Mouse (Mus musculus) hindbrain, embryonic 14.5 days (tissue): ENCODE results near the gene 4933434E20Rik. TPM values are rescaled to one million over a fixed set of nuclear protein-coding genes. Genes with fewer than 3 reads are reported as not detected.

Experiments used
- ATAC-seq: fragments of 200-750 bp; cut with Nextera tagmentation; 2 replicates; pipeline ENCODE4 v1.8.0; 2017; ENCODE audit warnings: moderate number of reproducible peaks, mild to moderate bottlenecking, moderate TSS enrichment, moderate library complexity; ENCODE audit not compliant: low FRiP score
- DNase-seq: peaks from one replicate; pipeline ENCODE4 v3.0.0-alpha.2; 2015; ENCODE audit warnings: low spot score
- H3K27ac ChIP-seq: fragments of 300-500 bp; sonication (generic); 2 replicates; pipeline ENCODE4 v1.5.1; 2014; ENCODE audit warnings: mild to moderate bottlenecking, moderate library complexity
- H3K27me3 ChIP-seq: fragments of 300-500 bp; sonication (generic); 2 replicates; pipeline ENCODE4 v1.6.1; 2014; ENCODE audit warnings: mild to moderate bottlenecking, low read length, mixed read lengths; ENCODE audit not compliant: control insufficient read depth, insufficient read depth
- H3K36me3 ChIP-seq: fragments of 300-500 bp; sonication (generic); replicated peaks from 2 replicates; pipeline ENCODE4 v1.6.1; 2014; ENCODE audit not compliant: control insufficient read depth, insufficient read depth
- H3K4me1 ChIP-seq: fragments of 300-500 bp; sonication (generic); replicated peaks from 2 replicates; pipeline ENCODE4 v1.6.1; 2014; ENCODE audit warnings: antibody characterized with exemption, low read length, mixed read lengths; ENCODE audit not compliant: control insufficient read depth, insufficient read depth
- H3K4me2 ChIP-seq: fragments of 300-500 bp; sonication (generic); replicated peaks from 2 replicates; pipeline ENCODE4 v1.6.1; 2014; ENCODE audit warnings: mild to moderate bottlenecking, moderate library complexity
- H3K4me3 ChIP-seq: fragments of 300-500 bp; sonication (generic); replicated peaks from 2 replicates; pipeline ENCODE4 v1.5.1; 2014; ENCODE audit warnings: mild to moderate bottlenecking, low read length
- H3K9ac ChIP-seq: fragments of 300-500 bp; sonication (generic); 2 replicates; pipeline ENCODE4 v1.6.1; 2014
- H3K9me3 ChIP-seq: fragments of 300-500 bp; sonication (generic); 2 replicates; pipeline ENCODE4 v1.6.1; 2016; ENCODE audit warnings: low read length; ENCODE audit not compliant: control insufficient read depth
- WGBS: fragments of 180-500 bp; shearing (Covaris S2); extraction: QIAGEN DNeasy Blood & Tissue Kit; methylation state at CpG from one replicate; pipeline ENCODE4 v1.1.7; 2014; 5-methylcytosine and 5-hydroxymethylcytosine counted together
- polyA plus RNA-seq: library from polyadenylated mRNA; unstranded; fragments of >200 nt; fragmentation: Nextera tagmentation; extraction: Ambion mirVana; gene quantifications from 2 replicates; pipeline ENCODE4 v1.2.1, GENCODE M21; 2014

The 4933434E20Rik gene
- polyA plus RNA-seq, 1 experiment from 2014 or later: 225 TPM

GRCm38 (mm10) chr3:90086068-90086467, 34.6 kb downstream of the 4933434E20Rik start:
- Histone ChIP-seq H3K4me1 (peaks cover 27% of the 10 kb centered on the region), H3K27ac (no peak overlapping the region), H3K4me3 (no peak overlapping the region), H3K9me3 (no peaks in the 10 kb centered on the region), H3K36me3 (peaks cover 44% of the 10 kb centered on the region), H3K27me3 (no peaks in the 10 kb centered on the region), H3K9ac (no peak overlapping the region), H3K4me2 (no peak overlapping the region)
- WGBS: 94% methylated on average over 5 of the region's 5 CpGs
- no peak for ATAC-seq
- no peak for DNase-seq

GRCm38 (mm10) chr3:90088617-90089016, 37.2 kb downstream of the 4933434E20Rik start:
- Histone ChIP-seq H3K9me3 (no peaks in the 10 kb centered on the region), H3K4me1 (peaks cover 9% of the 10 kb centered on the region), H3K36me3 (peaks cover 68% of the 10 kb centered on the region), H3K27me3 (no peaks in the 10 kb centered on the region), H3K9ac (no peak overlapping the region), H3K4me2 (no peak overlapping the region), H3K27ac (no peak overlapping the region), H3K4me3 (no peak overlapping the region)
- 92% methylated on average over 2 of the region's 2 CpGs for WGBS
- DNase-seq (no peak), ATAC-seq (no peak)

GRCm38 (mm10) chr3:90090892-90091291, 39.5 kb downstream of the 4933434E20Rik start:
- no peaks in the 10 kb centered on the region for H3K27me3 ChIP-seq
- H3K9ac ChIP-seq: no peak overlapping the region
- no peak overlapping the region for H3K27ac ChIP-seq
- 90% methylated on average over 6 of the region's 6 CpGs for WGBS
- H3K4me3 ChIP-seq: no peak overlapping the region
- H3K36me3 ChIP-seq: peaks cover 88% of the 10 kb centered on the region
- H3K4me2 ChIP-seq: no peak overlapping the region
- ATAC-seq: no peak
- no peaks in the 10 kb centered on the region for H3K4me1 ChIP-seq
- no peak for DNase-seq
- H3K9me3 ChIP-seq: no peaks in the 10 kb centered on the region

- no peak overlapping the region for H3K4me2 ChIP-seq
- H3K27ac ChIP-seq: no peak overlapping the region
- H3K4me1 ChIP-seq: no peaks in the 10 kb centered on the region
- H3K9ac ChIP-seq: no peak overlapping the region
- ATAC-seq (no peak), DNase-seq (no peak)
- H3K9me3 ChIP-seq: no peaks in the 10 kb centered on the region
- H3K36me3 ChIP-seq: peaks cover 89% of the 10 kb centered on the region
- H3K4me3 ChIP-seq: no peak overlapping the region
- WGBS: 90% methylated on average over 3 of the region's 3 CpGs
- no peaks in the 10 kb centered on the region for H3K27me3 ChIP-seq
Measured at GRCm38 (mm10) chr3:90094453-90094852, 43.0 kb downstream of the 4933434E20Rik start.

- Histone ChIP-seq H3K36me3 (peaks cover 72% of the 10 kb centered on the region), H3K9ac (no peak overlapping the region), H3K27me3 (no peaks in the 10 kb centered on the region), H3K4me2 (no peak overlapping the region), H3K4me1 (no peaks in the 10 kb centered on the region), H3K27ac (no peak overlapping the region), H3K4me3 (no peak overlapping the region), H3K9me3 (no peaks in the 10 kb centered on the region)
- DNase-seq (no peak), ATAC-seq (no peak)
- 90% methylated on average over 5 of the region's 5 CpGs for WGBS
Measured at GRCm38 (mm10) chr3:90097928-90098327, 46.5 kb downstream of the 4933434E20Rik start.

- 91% methylated on average over 3 of the region's 3 CpGs for WGBS
- DNase-seq (no peak), ATAC-seq (no peak)
- H3K4me3 ChIP-seq: no peak overlapping the region
- H3K36me3 ChIP-seq: peaks cover 46% of the 10 kb centered on the region
- no peak overlapping the region for H3K9ac ChIP-seq
- no peaks in the 10 kb centered on the region for H3K9me3 ChIP-seq
- no peaks in the 10 kb centered on the region for H3K4me1 ChIP-seq
- no peaks in the 10 kb centered on the region for H3K27me3 ChIP-seq
- no peak overlapping the region for H3K27ac ChIP-seq
- no peak overlapping the region for H3K4me2 ChIP-seq
Measured at GRCm38 (mm10) chr3:90101010-90101409, 49.6 kb downstream of the 4933434E20Rik start.

- H3K36me3 ChIP-seq: peaks cover 39% of the 10 kb centered on the region
- no peak overlapping the region for H3K4me2 ChIP-seq
- H3K9ac ChIP-seq: no peak overlapping the region
- H3K27ac ChIP-seq: no peak overlapping the region
- no peaks in the 10 kb centered on the region for H3K27me3 ChIP-seq
- DNase-seq (no peak), ATAC-seq (no peak)
- no peak overlapping the region for H3K4me3 ChIP-seq
- 100% methylated on average over 2 of the region's 2 CpGs for WGBS
- H3K4me1 ChIP-seq: no peaks in the 10 kb centered on the region
- H3K9me3 ChIP-seq: no peaks in the 10 kb centered on the region
Measured at GRCm38 (mm10) chr3:90101673-90102072, 50.2 kb downstream of the 4933434E20Rik start.

DNA sequence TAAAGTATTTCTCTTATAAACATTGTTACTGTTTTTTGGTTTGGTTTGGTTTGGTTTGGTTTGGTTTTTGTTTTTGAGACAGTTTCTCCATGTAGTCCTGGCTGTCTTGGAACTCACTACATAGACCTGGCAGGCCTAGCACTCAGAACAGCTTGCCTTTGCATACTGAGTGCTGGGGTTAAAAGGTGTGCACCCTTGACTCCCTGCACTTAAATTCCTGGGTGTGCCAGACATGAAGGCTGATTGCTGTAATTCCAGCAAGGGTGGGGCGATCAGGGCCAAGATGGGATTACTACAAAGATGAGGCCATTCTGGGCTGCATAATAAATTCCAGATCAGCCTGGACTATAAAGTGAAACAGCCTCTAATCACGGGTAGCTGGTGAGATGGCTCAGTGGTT, 50.8 kb downstream of the 4933434E20Rik start:
- no peak overlapping the region for H3K4me3 ChIP-seq
- no peaks in the 10 kb centered on the region for H3K27me3 ChIP-seq
- DNase-seq: no peak
- no peaks in the 10 kb centered on the region for H3K9me3 ChIP-seq
- 81% methylated on average over 2 of the region's 2 CpGs for WGBS
- no peak overlapping the region for H3K9ac ChIP-seq
- H3K27ac ChIP-seq: no peak overlapping the region
- no peak overlapping the region for H3K4me2 ChIP-seq
- H3K4me1 ChIP-seq: no peaks in the 10 kb centered on the region
- no peak for ATAC-seq
- H3K36me3 ChIP-seq: peaks cover 39% of the 10 kb centered on the region

DNA sequence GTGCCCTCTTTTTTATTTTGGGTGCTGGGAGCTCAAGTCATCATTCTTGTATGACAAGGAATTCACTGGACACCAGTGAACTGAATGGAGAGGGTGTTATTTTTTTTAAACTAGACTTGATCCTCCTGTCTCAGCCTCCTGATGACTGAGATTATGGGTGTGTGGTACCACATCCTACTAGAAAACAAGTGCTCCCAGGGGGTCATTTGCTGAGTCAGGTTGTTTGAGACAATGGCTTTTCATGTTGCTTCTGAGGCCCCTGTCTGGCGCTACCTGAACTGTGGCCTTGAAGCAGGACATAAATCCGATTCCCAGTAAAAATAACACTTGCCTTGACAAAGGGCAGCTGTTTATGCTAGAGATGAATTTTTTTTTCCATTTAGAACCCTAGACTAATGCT, 51.7 kb downstream of the 4933434E20Rik start:
- no peak for DNase-seq
- Histone ChIP-seq H3K9ac (no peak overlapping the region), H3K4me2 (no peak overlapping the region), H3K4me1 (no peaks in the 10 kb centered on the region), H3K27ac (no peak overlapping the region), H3K9me3 (no peaks in the 10 kb centered on the region), H3K4me3 (no peak overlapping the region), H3K36me3 (peaks cover 31% of the 10 kb centered on the region), H3K27me3 (no peaks in the 10 kb centered on the region)
- WGBS: 92% methylated on average over 2 of the region's 2 CpGs
- ATAC-seq: no peak

DNA sequence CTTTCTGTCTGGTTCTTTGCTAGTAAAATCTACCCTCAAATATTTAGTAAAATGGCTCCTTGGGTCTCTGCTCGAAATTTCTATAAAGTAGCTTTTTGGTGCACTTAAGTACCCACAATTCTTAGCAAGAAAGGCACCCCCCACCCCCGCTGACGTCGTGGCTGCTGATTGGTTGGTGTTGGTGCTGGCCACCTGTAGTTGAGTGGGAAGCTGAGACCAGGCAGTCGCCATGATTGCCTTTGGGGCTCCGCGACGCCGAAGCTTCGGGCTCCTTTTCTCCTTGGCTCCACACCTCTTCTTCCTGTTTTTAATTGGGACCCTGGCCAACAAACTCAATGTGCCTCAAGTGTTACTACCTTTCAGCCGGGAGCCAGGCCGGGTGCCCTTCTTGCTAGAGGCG, 52.5 kb downstream of the 4933434E20Rik start, which contains the start of gene Nup210l:
Gene Nup210l (plus strand): TSS at position 195 of the 400 bp plus-strand sequence.
- no peak within 1 kb of the TSS for H3K27ac ChIP-seq
- H3K9ac ChIP-seq: no peak within 1 kb of the TSS
- no peak for DNase-seq
- H3K36me3 ChIP-seq: peaks cover 23% of the 10 kb centered on the region
- 86% methylated on average over 13 of the region's 13 CpGs for WGBS
- no peaks in the 10 kb centered on the region for H3K27me3 ChIP-seq
- no peaks in the 10 kb centered on the region for H3K9me3 ChIP-seq
- no peaks in the 10 kb centered on the region for H3K4me1 ChIP-seq
- H3K4me2 ChIP-seq: no peak within 1 kb of the TSS
- ATAC-seq: no peak
- H3K4me3 ChIP-seq: no peak within 1 kb of the TSS
